Mouse (Mus musculus): ENCODE measurements around the gene Gm5767.

The Gm5767 gene

GRCm38 (mm10) chr16:8663606-8664539, 16.7 kb upstream of the Gm5767 start:
- no peak for TF ChIP-seq GATA4 (IDR thresholded peaks at IDR 0.05; ENCODE audit: insufficient replicate concordance, low read length)

GRCm38 (mm10) chr16:8665367-8665766, 15.2 kb upstream of the Gm5767 start:
- TF ChIP-seq GATA4 (IDR thresholded peaks at IDR 0.05; ENCODE audit: insufficient replicate concordance, low read length) = no peak

DNA sequence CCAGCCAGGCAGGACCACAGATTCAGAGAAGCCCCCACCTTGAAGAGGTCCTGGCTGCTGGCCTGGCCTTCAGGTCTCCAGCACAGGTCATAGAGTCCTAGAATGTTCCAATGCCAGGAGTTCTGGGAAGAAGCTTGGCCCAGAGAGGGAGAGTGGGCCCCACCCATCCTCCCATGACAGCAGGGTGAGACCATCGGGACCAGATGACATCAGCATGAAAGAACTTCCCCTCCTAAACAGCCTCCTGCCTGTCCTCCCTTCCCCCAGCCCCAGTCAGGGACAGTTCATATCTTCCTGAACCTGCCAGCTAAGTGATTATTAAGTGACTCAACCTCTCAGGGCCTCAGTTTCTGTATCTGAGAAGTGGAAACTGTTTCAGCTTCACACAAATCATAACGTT, 14.1 kb upstream of the Gm5767 start:
- no peak for TF ChIP-seq GATA4 (IDR thresholded peaks at IDR 0.05; ENCODE audit: insufficient replicate concordance, low read length)

- TF ChIP-seq GATA4 (IDR thresholded peaks at IDR 0.05; ENCODE audit: insufficient replicate concordance, low read length) = no peak
These were observed 13.3 kb upstream of the Gm5767 start for GRCm38 (mm10) chr16:8667261-8667660.

DNA sequence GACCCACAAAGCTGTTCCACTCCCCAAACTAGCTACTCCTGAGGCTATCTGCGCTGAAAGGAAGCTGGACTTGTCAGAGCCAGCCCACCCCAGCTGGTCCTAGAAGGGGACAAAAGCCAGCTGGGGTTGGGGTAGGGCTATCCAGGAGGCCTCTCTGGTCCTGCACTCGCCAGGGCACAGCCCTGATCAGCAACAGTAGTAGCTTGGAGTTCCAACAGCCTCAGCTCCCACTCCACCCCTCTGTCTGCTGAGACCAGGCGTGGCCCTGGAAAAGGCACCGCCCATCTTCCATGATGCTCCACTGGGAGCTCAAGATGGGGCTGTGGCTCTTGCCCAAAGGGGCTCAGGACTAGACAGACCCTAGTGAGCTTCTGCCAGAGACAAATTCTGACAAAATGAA, 12.8 kb upstream of the Gm5767 start:
- no peak for TF ChIP-seq GATA4 (IDR thresholded peaks at IDR 0.05; ENCODE audit: insufficient replicate concordance, low read length)

GRCm38 (mm10) chr16:8668386-8668785, 12.2 kb upstream of the Gm5767 start:
- no peak for TF ChIP-seq GATA4 (IDR thresholded peaks at IDR 0.05; ENCODE audit: insufficient replicate concordance, low read length)

- TF ChIP-seq GATA4 (IDR thresholded peaks at IDR 0.05; ENCODE audit: insufficient replicate concordance, low read length) = no peak
These were observed 11.1 kb upstream of the Gm5767 start for GRCm38 (mm10) chr16:8669432-8669831.

DNA sequence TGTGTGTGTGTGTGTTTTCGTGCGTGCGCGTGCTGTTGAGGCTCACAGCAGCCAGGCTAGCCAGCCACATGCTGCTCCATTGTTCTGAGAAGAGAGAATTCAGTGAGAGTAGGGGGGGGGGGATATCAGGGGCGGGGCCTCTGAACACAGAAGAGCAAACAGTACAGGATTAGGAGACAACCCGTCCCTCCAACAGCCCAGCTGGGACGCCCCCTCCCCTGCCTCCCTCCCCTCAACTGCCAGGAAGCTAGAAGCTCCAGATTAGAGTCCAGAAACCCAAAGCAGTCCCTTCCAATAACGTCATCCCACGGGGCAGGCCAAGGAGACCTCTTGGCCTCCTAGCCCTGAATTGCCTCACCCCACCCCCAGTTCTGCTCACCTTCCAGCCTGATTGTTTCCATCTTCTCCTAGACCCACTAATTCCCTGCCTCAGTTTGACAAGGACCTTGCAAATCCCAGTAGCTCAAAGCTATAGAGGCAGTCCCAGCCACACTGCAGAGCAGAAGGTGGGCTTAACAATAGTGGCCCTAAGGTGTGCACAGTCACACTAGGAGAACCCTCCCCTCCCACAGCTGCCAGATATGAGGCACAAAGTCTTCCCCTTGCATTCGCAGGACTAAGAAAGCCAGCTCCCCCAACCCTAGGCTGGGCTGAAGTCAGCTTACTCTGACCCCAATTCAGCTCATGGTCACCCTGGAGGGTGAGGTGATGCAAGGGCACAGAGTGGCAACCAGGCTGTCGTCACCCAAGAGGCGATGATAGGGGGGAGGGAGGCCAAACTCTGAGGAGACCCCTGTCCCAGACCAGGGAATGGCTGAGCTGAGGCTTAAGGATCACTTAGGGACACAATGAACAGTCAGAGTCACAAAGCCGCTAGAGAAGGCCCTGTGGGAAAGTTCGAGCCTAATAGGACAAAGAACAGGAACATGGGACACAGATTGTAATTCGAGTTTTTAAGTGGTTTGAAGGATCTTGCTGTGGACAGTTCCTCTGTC, 10.2 kb upstream of the Gm5767 start:
- no peak for TF ChIP-seq GATA4 (IDR thresholded peaks at IDR 0.05; ENCODE audit: insufficient replicate concordance, low read length)

DNA sequence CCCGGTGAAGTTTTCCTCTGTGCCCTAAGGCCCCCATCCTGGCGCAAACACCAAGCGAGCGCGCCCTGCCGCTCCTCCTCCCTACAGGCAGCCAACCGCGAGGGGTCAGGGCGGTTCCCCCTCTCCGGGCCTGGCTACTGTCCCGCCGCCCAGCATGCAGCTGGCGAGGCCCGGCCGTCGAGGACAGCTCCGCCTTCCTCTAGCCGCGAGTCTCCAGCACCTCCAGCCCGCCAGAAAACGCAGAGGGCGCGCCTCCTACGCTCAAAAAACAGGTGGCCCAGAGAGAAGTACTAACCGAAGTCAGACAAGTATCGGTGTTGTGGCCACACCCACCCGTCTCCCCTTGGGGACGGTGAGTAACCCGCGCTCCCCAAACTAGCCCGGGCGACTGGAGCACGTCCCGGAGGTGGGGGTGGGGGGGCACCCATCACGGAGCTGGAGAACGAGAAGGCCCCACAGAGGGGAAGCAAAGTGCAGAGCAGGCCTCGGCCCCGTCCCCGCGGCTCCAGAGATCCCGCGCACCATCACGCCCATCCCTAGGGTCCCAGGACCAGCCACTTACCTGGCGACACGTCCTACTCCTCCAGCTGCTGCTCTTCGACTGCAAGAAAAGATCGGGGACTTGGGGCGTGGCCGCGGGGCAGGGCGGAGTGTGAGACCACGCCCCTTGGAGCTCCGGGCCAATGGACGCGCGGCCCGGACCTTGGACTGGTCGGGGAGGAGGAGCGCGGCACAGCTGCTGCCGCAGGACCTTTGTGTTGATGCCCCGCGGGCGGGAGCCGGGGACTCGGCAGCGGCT, 8.8 kb upstream of the Gm5767 start, which contains the start of gene Carhsp1:
Gene Carhsp1, minus strand, starts transcription at position 605 of the 799 bp plus-strand sequence.
- TF ChIP-seq GATA4 (IDR thresholded peaks at IDR 0.05; ENCODE audit: insufficient replicate concordance, low read length) = no peak

DNA sequence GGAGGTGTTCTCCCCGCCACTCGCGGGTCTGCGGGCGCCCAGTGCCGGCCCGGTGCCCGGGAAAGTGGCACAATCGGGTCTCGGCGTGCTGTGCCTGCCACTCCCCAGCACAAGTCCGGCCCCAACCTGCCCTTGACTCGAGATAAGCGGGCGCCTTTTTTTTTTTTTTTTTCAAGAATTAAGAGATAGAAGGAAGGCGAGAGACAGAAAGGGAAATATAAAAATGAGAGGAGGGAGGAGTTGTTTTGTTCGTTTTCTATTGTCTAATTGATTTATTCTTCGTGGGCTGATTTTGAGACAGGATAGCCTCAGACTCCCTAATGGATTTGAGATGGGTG, 8.3 kb upstream of the Gm5767 start:
- TF ChIP-seq GATA4 (IDR thresholded peaks at IDR 0.05; ENCODE audit: insufficient replicate concordance, low read length) = peak; percentile 69; the same call in 1 of the 2 replicates

- no peak for TF ChIP-seq GATA4 (IDR thresholded peaks at IDR 0.05; ENCODE audit: insufficient replicate concordance, low read length)
These were observed 7.8 kb upstream of the Gm5767 start for GRCm38 (mm10) chr16:8672811-8673210.

DNA sequence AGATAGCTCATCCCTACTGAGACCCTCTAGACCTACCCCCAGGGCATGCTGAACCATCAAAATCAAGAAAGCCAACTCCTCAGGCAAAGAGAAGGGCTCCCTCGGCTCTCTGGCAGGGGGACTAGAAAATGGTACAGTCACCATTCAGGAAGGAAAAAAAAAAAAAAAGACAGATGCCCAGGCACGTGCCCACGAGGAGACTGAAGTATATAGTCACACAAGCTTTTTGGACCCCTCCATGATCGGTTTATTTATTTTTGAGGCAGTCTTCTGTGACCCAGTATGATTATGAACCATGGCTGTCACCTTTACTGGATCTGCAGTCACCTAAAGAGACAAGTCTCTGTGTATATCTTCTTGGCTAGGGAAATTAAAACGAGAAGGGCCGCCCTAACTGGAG, 7.2 kb upstream of the Gm5767 start:
- no peak for TF ChIP-seq GATA4 (IDR thresholded peaks at IDR 0.05; ENCODE audit: insufficient replicate concordance, low read length)

DNA sequence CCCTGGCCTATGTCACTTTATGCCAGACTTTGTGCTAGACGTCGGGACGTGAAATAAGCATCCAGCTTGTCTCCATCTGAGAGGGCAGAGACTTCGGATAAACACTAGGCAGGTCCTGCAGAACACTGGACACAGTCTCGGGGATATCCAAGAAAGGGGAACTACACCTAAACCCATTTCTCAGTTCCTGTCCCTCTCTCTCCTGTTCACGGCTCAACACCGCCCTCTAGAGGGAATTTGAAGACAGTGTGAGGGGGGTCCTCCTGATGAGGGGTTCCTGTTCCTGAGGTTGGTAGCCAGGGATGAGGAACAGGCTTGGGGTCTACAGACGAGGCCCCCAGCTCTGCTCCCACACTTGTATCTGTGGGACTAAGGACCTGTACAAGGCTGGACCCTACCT, 6.4 kb upstream of the Gm5767 start:
- no peak for TF ChIP-seq GATA4 (IDR thresholded peaks at IDR 0.05; ENCODE audit: insufficient replicate concordance, low read length)

- no peak for TF ChIP-seq GATA4 (IDR thresholded peaks at IDR 0.05; ENCODE audit: insufficient replicate concordance, low read length)
These were observed 5.0 kb upstream of the Gm5767 start for GRCm38 (mm10) chr16:8675559-8675958.

GRCm38 (mm10) chr16:8676228-8676627, 4.3 kb upstream of the Gm5767 start:
- no peak for TF ChIP-seq GATA4 (IDR thresholded peaks at IDR 0.05; ENCODE audit: insufficient replicate concordance, low read length)

Data from liver, adult (tissue).